Mouse (Mus musculus): ENCODE data around the gene Rhot1.

Rhot1 gene

DNA sequence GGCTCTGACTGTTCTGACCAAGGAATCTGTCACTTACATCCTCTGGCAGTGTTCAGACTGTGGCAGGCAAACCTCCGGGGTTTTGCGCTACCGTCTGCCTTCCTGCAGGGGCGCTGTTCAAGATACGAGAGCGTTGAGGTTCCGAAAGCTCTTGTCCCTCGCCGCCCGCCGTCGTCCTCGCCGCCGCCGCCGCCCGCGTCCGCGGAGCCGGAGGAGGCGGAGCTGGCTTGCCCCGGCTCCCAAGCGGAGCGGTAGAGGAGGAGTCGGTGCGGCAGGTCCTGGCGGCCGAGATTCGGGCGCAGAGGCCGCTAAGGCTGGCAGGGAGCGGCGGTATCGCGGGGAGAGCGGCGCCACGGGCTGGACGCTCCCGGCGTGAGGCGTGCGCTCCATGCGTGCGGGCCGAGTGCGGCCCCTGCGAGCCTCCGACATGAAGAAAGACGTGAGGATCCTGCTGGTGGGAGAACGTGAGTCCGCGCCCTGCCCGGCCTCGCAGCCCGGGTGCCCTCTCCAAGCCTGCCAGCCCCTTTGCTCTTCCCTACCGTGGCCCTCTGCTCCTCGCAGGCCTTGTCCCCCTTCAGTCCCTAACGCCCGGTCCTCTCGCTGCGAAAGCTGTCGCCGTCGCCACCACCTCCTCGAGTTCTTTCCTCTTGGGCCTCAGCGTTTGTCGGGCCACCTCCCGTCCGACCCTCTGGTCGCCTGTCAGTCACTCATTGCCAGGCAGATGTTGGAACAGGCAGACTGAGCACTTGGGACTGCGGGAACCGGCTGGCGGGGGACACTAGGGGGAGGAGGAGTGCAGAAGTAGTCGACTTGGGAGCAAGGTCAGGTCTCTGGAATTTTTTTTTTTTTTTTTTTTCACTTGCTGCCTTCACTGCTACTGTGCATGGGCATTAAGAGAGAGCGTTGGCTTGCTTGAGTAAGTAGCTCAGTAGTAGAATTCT is at the start of gene Rhot1:
Gene Rhot1, plus strand, starts transcription at position 160 of the 941 bp plus-strand sequence.
- DNase-seq (ENCODE audit: low read depth, low spot score), result peak; percentile 96

DNA sequence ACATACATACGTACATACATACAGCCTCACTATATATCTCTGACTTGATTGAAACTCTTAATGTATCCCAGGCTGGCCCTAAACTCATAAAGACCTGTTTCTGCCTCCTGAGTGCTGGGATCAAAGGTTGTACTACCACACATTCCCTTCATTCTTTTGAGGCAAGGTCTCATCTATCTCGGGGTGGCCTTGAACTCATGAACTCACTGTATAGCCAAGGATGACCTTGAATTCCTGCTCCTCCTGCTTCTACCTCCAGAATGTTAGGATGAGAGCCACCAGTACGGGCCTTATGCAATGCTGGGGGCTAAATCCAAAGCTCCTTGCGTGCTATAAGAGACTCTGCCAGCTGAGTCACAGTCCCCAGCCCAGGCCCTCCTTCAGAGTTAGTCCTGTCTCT is 47.8 kb upstream of the Rhot1 start:
- no peak for DNase-seq (ENCODE audit: low read depth, low spot score)

DNA sequence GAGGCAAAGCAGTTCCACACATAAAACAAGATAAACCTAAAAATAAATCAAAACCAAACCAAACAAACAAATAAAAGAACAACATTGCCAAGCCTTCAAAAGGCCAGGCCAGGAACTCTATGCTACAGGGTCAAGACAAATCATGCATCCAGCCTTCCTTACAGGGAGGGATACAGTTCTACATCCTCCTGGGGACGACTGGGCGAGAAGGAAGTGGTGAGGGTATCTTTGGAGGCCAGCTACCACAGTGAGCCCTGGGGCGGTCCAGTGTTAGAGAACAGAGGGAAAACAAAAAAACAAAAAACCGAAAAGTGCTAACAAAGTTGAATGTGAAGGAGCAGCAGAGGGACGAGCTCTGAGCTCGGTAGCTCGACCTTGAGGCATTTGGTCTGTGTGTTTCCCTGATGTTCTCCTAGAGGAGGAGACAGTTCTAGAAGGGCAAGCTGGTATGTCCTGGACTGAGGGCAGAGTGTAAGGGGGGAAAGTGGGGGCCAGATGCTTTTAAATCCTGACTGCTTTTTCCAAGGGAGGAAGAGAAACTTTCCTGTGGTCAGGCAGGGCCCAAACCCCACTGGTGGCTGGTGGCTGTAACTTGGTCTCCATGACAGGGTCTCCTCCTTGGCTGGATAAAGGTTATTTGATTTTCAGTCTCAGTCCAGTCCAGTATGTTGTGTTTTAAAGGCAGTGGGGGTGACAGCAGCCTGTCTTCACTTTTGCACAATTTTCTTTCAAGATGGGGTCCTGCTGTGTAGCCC is 45.3 kb upstream of the Rhot1 start:
- no peak for DNase-seq (ENCODE audit: low read depth, low spot score)

DNA sequence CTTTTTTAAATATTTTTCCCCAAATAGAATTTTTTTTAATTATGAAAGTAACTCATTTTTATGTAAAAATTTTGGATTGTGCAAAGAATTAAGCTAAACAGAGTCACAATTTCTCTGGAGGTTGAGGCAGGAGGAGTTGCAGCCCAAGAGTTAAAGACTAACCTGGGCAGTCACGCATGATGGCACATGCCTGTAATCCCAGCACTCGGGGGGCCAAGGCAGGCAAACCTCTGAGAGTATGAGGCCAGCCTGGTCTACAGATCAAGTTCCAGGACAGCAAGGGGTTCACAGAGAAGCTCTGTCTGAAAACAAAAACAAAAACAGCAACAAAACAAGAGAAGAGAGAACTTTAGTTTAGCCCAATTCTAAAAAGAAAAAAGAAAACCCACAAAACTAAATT is 44.6 kb upstream of the Rhot1 start:
- DNase-seq (ENCODE audit: low read depth, low spot score), result no peak

DNA sequence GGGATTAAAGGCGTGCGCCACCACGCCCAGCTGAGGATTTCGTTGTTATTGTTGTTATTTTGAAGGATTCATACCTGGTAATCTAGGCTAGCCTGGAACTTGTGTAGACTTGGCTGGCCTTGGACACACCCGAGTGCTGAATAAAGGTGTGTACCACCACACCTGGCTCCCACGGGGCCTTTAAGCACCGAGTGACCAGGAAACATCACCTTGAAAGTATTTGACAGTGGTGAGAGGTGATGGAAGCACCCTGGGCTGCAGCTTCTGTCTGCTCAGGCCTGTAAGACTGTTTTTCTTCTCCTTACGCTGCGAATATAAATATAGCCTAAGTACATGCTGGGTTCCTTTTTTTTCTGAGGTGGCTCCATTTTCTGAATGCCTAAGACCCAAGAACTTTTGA is 40.7 kb upstream of the Rhot1 start:
- DNase-seq (ENCODE audit: low read depth, low spot score), result no peak

DNA sequence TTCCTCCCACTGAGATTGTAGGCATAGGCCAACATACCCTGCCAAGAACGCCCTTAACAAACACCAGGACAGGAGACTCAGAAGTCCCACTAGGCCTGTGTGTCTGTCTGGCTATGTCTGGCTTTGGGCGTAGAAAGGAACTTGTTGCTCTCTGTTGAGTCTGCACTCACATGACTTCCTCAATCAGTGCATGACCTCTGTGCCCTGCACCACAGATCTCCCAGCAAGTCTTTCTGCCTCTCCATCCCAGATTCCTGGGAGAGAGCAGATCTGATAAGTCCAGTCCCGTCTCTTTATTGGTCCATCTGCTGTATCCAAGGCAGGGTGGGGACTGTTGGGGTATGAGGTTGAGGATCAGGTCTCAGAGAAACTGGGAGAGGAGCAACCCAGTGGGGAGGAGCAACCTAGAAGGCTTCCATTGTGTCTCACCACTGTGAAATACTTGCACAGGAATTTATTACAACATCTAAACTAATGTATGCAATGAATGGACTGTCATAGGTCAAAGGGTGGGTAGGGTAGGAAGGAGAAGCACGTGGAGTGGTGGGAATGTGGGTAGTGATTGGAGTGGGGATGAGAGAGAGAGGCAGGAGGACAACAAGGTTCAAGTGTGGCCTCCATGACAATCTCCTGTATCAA is 40.1 kb upstream of the Rhot1 start:
- peak; percentile 49 for DNase-seq (ENCODE audit: low read depth, low spot score)

DNA sequence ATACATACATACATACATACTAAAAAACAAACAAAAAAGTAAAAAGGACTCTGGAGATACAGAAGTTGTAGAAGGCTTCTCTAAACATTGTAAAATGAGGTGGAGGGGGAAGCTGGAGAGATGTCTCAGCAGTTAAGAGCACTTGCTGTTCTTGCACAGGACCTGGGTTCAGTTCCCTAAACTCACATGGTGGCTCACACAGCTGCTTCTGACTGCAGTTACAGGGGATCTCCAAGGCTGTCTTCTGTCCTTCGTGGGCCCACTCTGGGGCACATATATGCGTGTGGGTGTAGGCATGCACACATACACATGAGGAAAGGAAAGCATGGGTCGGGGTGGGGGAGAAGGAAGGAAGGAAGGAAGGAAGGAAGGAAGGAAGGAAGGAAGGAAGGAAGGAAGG is 39.2 kb upstream of the Rhot1 start:
- DNase-seq (ENCODE audit: low read depth, low spot score), result peak; percentile 82

DNA sequence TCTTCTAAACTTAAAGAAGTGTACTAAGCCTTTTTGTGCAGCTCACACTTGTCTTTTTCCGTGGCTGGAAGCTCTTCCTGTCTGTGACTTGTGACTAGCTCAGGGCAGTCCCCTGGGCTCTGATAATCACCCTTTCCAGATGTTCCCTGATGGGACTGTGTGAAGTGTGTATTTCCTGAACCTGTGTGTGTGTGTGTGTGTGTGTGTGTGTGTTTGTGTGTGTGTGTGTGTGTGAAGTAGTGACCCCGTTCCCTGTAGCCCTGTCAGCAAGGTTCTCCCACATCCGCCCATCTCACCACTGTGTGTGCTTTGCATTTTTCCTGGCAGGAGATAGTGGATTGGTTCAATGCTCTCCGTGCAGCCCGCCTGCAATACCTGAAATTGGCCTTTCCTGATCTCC is 38.5 kb upstream of the Rhot1 start:
- no peak for DNase-seq (ENCODE audit: low read depth, low spot score)

DNA sequence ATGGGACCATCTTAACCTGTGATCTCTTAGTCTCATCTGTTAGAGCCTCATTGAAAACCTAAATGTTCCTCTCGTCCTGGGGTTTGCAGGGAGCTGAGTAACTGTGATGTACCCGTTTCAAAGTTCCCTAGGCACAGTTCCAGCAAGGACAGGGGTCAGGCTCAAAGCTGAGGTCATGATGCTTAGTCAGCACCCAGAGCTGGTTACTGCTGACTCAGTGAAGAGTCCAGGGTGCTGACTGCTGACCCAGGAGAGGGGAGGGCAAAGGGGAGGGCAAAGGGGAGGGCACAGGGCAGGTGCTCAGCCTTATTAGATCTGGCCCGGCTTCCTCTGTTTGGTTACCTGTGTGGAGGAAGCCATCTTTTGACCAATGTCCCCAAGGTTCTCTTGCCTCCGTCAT is 36.9 kb upstream of the Rhot1 start:
- no peak for DNase-seq (ENCODE audit: low read depth, low spot score)

DNA sequence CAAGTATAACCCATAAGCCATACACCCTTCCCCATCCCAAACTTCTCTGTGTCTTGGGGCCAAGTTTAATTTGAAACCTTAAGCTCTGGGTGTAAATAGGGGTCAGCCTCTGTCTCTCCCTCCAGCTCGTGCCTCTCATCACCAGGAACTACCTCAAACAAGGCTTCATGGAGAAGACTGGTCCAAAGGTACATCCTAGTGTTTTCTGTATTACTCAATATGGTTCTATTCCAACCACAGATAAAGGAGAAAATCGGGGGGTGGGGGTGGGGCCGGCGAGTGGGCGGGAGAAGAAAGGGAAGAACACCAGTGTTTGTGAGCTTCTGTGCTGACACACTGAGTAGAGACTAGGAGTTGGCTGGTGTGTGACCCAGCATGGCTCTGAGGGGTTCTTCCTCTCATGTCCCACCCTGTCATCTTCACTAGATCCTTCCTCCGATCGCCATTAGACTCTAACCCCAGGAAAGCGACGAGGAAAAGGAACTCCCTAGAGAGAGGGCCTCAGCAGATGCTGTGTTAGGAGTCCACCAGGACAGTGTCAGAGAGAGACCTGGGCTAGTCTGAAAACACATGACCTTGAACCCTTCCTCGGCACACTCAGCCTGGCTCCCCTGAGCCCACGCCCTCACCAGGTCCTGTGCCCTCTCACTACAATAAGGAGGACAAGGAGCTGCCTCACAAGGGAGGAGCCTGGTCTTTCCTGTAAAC is 34.7 kb upstream of the Rhot1 start:
- no peak for DNase-seq (ENCODE audit: low read depth, low spot score)

DNA sequence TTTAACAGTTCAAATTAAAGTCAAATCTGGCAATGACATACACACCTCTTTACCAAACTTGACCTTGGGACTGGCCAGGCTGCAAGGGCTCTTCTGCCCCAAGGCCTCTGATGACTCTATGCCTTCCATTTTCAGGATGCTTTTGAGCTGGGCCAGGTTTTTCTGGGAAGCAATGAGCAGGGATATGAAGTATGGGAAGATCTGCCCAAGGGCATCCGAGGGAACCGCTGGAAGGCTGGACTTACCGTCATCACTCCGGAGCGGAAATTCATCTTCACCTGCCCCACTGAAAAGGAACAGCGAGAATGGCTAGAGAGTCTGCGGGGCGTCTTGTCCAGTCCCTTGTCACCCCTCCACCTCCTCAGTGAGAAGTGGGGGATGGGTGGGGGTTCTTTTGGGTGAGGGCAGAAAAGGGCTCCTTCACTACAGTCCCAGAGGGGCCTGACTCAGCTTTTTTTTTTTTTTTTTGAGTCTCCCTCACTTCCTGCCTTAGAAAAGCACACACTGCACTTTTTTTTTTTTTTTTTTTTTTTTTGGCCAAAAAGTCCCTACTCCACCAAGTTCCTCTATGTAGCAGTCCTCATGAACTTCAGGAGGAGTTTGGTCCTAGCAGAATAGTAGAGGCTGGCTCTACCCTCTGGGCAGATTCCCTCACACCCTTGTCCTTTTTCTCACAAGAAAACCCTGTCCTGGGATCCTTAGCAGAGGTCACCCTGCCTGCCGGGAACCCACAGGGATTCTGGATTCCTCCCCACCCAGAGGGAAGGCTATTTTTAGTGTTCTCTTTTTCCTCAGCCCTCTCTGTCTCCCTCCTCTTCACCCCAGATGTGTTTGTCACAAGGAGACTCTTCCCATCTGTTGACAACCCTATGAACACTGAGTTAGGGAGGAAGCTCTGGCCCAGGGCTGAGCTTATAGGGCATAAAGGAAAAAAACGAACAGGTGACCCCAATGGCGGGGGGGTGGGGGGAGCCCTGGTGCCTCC is 31.6 kb upstream of the Rhot1 start:
- DNase-seq (ENCODE audit: low read depth, low spot score), result peak; percentile 42

DNA sequence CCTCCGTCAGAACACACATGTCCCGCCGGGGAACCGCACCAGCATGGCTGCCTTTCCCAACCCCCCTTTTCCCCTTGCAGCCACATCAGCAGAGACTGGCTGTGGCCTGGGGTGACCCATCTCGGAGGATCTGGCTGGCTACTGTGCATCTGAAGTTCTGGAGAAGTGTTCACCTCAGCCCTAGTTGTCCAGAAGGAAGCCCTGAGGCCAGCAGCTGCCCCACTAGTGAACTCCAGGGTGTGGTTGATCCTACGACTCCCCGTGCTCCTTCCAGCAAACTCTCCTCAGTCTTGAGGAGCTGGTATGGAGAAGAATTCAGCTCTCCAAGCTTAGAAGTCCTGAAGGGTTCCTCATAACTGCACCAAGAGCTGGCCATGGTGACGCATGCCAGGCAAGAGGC is 30.5 kb upstream of the Rhot1 start:
- DNase-seq (ENCODE audit: low read depth, low spot score), result no peak

DNA sequence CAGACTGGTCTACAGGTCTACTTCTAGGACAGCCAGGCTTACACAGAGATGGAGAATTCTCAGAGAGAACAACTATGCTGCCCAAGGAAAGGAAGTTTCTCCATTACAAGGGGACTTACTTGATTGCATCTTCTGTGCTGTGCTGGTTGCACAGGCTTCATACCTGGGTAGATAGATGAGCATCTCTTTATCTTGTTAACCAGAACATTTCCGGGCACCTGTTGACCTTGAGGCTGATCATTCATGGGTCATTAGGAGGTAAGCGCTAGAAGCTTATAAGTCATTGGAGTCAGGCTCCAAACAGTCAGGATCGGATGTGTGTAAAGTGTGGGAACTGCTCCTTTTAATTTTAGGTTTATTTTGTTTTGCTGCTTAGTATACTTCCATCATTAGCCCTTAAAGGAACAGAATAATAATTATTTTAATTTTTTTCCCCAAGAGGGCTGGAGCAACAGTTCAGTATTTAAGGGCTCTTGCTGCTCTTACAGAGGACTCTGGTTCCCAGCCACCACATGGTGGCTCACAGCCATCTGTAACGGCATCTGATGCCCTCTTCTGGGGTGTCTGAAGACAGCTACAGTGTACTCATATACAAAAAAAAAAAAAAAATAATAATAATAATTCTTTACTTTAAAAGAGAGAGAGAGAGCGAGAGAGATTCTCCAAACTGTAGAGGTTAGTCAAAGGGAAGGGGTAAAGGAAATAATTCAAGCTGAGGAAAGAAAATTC is 27.6 kb upstream of the Rhot1 start:
- DNase-seq (ENCODE audit: low read depth, low spot score), result peak; percentile 54

DNA sequence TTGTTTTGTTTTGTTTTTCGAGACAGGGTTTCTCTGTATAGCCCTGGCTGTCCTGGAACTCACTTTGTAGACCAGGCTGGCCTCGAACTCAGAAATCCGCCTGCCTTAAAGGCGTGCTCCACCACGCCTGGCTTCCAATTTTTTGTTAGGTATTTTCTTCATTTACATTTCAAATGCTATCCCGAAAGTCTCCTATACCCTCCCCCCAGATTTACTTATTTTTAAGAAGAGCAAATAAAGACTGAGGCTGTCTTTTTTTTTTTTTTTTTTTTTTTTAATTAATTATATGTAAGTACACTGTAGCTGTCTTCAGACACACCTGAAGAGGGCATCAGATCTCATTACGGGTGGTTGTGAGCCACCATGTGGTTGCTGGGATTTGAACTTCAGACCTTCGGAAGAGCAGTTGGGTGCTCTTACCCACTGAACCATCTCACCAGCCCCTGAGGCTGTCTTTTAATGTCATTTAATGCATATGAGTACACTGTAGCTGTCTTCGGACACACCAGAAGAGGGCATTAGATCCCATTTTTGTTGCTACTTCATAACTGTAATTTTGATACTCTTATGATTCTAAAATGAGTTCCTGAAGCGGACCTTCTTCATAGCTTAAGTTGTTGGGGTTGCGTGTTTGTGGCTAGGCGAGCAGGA is 25.6 kb upstream of the Rhot1 start:
- peak; percentile 21 for DNase-seq (ENCODE audit: low read depth, low spot score)

DNA sequence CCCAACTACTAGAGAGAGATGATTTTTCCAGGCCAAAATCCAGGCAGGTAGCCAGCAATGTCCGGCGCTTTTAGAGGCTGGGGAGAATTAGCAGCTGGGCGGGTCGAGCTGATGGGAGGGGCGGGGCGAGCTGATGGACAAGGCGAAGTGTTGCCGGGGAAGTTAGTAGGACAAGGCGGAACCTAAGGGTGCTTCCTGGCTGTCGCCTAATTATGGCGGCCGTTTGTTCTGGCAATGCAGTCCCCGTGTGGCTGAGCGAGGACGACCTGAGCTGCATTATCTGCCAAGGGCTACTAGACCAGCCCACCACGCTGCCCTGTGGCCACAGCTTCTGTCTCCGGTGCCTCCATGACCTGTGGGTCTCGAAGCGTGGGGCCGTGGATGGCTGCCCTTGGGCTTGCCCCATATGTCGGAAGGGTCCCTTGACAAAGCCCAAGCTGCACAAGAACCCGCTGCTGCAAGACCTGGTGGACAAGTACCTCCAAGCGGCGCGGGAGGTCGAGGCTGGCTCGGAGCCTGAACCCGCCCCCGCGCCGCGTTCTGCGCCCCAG is 25.0 kb upstream of the Rhot1 start, which contains the start of gene Rnf135:
Gene Rnf135, plus strand, starts transcription at position 147 of the 551 bp plus-strand sequence.
- peak; percentile 95 for DNase-seq (ENCODE audit: low read depth, low spot score)

DNA sequence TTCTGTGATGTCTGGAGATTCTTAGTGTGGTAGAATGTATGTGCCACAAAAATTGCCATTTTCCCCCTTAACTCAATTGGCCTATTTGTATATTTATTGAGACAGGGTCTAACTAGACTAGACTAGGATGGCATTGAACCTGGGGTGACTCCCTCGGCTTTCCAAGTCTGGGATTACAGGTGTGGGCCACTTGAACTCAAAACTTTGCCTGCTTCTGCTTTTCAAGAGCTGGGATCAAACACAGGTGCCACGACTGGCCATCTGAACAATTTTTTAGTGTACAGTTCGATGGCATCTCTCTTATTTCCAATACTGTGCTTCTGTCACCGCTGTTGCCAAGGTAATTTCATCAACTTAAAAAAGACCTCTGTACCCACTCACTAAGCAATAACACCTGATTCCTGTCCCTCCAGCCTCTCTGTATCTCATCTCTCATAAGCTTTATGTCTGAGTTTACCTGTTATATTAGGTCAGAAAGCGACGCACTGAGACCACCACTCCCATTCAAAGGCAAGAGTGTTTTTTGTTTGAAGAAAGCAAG is 24.2 kb upstream of the Rhot1 start:
- peak; percentile 44 for DNase-seq (ENCODE audit: low read depth, low spot score)

DNA sequence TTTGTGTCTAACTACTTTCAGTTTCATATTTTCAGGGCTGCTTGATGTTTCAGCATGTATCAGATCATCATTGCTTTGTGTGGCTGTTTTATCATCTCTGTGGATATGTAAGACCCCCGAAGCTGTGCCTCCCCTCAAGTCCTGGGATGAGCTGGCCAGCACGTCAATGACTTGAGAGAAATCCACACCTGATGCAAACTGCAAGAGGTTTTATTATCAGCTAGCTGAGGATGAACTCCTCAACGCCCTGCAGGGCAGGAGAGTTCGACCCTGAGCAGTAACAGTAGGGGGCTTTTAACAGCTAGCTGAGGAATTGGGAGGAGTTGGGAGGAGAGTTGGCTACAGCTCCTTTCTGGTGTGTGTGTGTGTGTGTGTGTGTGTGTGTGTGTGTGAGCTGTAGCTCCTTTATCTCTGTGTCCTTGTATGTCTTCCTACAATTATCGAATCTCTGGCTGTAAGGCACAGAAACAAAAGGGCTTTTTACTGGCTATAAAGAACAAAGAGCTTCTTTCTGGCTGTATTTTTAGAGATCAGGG is 23.3 kb upstream of the Rhot1 start:
- peak; percentile 16 for DNase-seq (ENCODE audit: low read depth, low spot score)

DNA sequence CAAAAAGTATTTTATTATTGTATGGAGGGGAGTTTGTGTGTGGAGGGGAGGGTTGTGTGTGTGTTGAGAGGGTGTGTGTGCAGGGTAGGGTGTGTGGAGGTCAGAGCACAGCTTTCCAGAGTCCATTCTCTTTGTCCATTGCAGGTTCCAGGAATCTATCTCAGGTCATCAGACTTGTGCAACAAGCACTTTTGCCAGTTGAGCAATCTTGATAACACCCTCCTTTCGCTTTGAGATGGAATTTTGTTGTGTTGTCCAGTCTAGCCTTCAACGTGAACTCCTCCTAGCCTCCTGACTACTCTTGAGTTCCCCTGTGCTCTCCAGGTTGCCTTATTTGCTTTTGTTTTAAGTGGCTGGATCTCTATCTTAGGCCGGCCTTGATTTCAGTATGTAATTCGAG is 18.5 kb upstream of the Rhot1 start:
- no peak for DNase-seq (ENCODE audit: low read depth, low spot score)
